Mouse (Mus musculus) embryo, embryonic 10 days (tissue): ENCODE measurements around the gene Col4a1.
A peak's percentile ranks its signal among the peaks of the same experiment; 100 is the strongest.

Experiments used
- DNase-seq: peaks from one replicate; pipeline ENCODE4 v3.0.0-alpha.2; 2015; ENCODE audit warnings: low spot score

The Col4a1 gene

DNA sequence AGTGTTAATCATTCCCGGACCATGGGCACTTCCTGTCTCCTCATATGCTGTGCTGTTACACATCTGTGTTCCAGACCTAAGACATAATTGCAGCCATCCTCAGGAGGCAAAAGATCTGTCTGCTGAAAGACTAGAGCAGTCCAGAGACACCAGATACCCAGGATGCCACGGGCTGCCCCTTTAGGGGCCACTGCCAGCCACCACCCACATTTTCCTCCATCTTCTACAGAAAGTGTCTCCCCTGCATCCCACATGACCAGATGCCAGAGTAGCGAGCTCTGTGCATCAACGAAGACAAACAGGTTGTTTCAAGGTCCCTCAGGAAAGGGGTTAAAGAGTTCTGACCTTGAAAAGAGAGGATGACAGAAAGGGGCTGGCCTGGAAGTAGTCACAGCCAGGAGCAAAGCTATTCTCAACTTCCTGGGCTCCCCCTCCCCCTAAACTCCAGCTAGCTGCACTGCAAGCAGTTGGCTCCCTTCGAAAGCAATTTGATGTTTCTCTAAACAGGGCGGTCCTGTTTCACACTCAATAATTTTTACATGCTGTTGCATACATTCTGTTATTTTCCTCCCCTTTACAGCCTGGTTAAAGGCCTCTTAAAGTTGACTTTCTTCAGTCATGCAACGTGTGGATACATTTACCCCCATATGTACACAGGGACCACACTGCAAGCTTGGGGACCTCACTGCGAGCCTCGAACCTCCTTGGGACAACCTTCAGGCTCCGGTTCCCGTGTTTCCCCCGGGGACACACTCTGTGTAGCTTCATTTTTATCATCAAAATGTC lies 13.9 kb downstream of the Col4a1 start:
- peak; percentile 69 for DNase-seq

GRCm38 (mm10) chr8:11297141-11297838 lies 15.3 kb downstream of the Col4a1 start:
- no peak for DNase-seq

DNA sequence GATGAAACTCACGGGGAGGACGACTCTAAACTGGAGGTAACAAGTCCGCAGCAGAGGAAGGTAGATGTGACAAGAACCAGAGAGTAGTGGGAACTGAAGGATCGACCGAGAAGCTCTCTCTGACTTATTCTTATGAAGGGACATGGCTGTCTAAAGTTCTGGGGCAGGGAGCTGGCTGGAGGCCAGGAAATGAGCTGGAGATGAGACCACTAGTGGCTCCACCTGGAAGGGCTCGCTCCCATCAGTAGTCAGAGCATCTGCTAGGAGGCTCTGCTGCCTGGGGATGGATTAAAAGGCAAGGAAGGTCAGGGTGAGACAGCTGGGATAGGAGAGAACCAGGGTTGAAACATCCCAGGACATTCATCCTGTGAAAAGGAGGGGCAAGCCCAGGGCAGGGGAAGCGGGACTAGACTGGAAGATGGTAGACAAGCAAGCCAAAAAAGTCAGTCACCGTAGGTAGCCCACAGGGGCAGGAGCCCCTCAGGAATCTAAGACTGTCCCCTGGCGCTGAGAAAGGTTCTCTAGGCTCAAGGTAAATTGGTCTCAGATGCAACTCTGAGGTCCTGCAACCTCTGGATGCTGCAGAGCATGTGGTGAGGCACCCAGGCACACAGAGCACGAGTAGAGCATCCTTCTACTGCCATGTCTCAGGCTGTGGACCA lies 16.2 kb downstream of the Col4a1 start:
- DNase-seq = no peak

DNA sequence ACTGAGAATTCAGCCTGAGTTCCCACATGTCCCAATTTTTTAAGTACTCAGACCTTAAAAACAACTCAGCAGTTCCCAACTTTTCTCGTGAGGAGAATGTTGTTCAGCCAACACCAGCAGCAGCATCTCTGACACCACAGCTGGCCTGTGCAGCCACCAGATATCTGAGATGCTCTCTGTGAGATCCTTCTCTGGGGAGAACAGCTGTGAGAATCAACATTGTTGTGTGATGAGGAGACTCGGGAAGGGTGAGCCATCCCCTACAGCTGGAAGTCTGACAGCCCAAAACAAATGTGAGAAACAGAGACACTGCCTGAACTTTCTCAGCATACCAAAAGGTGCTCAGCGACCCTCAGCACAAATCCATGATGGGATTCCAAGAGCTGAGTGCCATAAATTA lies 20.0 kb downstream of the Col4a1 start:
- no peak for DNase-seq

- no peak for DNase-seq
Measured at GRCm38 (mm10) chr8:11290533-11290932, 22.1 kb downstream of the Col4a1 start.

GRCm38 (mm10) chr8:11288286-11288685 lies 24.3 kb downstream of the Col4a1 start:
- no peak for DNase-seq

GRCm38 (mm10) chr8:11287139-11287538 lies 25.5 kb downstream of the Col4a1 start:
- DNase-seq = no peak

DNA sequence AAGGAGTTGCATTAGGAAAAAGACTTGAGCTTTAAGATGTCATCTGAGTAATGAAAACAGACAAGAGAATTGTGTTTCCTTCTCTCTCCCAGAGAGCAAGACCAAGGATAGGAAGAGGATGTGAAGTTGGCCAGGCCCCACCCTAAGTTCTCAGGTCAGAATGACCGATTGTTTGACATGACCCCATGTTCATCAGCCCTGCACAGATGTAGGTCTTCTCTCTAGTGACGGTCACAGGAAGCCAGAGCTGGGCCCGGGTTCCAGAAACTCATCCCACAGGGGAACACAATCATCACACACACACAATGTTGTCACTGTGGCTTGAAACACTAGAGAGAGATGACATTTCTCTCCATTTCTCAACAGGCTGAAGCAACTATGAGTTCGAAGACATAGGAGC lies 27.2 kb downstream of the Col4a1 start:
- DNase-seq = no peak

DNA sequence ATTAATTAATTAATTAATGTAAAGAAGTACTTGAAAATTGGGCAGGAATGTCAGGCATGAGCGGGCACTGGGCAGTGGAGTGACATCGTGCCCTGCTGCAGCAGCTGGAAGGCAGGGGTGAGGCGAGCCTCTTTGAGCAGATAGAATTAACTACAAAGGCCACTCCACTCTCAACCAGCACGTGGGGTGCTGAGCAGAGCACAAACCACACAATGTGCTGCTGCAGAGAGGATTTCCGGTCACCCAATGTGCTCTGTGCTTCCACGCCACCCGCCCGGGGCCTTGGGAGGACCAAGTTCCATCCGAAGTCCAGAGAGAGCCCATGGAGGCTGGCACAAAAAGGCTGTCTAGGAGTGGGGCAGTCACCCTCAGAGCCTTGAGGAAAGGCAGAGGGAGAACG lies 29.4 kb downstream of the Col4a1 start:
- no peak for DNase-seq

DNA sequence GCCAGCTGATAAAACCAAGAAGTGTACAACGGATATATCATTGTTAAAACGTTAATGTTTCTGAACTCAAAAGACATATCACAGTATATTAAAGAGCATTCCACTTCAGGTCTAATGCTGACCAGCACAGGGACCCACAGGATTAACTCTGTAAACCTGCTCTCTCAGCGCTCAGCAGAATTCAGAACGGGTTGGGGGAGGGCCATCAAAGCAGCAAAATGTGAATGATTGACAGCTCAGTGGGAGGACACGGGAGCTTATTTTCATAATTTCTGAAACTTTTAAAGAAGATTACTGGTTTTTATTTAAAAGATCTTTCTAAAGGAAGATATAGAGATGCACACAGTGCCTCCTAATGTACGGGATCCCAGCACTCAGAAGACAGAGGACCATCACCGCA lies 29.9 kb downstream of the Col4a1 start:
- no peak for DNase-seq

DNA sequence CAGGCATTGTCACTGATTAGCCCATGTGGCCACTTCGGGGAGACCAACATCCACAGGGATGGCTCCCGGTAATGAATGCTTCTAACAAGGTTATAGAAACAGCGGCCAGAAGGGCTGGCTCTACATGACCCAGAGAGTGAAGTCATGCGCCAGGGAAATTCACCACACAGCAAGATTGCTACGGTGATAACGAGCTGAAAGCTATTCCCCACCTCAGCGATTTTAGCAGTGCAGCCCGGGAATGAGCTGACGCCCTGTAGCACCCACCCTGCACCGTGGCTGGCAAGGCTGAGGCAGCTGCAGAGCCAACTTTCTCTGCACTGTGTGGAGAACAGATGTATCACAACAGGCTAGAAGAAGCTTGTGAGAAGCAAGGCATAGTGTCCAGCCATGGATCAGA lies 30.5 kb downstream of the Col4a1 start:
- no peak for DNase-seq

DNA sequence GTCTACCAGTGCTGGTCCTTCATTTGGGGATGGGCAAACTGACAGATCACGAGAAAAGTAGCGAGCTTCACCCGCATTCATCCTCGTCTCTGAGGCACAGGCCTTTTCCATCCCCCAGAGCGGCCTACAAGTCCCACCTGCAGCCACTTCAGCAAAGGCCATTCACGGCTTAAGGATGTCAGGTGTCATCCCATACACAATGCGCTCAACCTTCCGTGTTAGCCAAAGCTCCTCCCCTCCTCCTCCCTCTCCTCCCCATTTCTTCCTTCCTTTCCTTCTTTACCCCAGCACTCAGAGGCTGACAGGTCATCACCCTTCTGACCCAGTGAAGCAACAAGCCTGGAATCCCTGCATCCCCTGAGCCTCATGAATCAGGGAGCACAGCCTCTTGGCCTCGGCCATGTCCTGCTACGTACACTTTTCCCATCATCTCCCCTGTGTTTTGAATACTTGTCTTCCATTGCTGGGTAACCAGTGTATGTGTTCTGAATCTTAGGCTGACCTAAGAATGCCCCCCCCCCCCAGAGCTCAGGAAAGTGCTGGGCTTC lies 31.8 kb downstream of the Col4a1 start:
- no peak for DNase-seq

- DNase-seq = peak; percentile 51
Measured at GRCm38 (mm10) chr8:11279296-11279826, 33.3 kb downstream of the Col4a1 start.

- DNase-seq = no peak
Measured at GRCm38 (mm10) chr8:11278101-11278611, 34.5 kb downstream of the Col4a1 start.

- DNase-seq = no peak
Measured at GRCm38 (mm10) chr8:11277602-11278051, 35.0 kb downstream of the Col4a1 start.

- DNase-seq = no peak
Measured at GRCm38 (mm10) chr8:11276286-11276685, 36.3 kb downstream of the Col4a1 start.

DNA sequence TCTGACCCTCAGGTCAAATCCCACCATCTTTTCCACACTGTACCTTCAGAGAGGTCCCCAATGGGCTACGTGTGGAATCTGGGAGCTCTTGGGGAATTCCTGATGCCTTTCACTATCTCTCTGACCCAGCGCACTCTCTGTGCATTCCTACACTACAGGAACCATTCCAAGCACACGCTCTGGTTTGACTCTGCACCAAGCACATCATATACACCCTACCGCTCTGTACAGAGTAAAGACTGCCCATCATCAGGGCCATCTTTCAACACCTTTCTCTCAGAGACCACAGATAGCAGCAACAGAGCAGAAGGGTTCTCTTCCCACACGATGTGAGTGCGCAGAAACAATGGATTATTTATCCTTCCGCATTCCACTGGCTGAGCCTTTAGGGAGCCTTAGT lies 38.2 kb downstream of the Col4a1 start:
- no peak for DNase-seq

GRCm38 (mm10) chr8:11273506-11274158 lies 39.0 kb downstream of the Col4a1 start:
- DNase-seq = no peak

- DNase-seq = no peak
Measured at GRCm38 (mm10) chr8:11272205-11272604, 40.4 kb downstream of the Col4a1 start.

- no peak for DNase-seq
Measured at GRCm38 (mm10) chr8:11270826-11271225, 41.8 kb downstream of the Col4a1 start.

DNA sequence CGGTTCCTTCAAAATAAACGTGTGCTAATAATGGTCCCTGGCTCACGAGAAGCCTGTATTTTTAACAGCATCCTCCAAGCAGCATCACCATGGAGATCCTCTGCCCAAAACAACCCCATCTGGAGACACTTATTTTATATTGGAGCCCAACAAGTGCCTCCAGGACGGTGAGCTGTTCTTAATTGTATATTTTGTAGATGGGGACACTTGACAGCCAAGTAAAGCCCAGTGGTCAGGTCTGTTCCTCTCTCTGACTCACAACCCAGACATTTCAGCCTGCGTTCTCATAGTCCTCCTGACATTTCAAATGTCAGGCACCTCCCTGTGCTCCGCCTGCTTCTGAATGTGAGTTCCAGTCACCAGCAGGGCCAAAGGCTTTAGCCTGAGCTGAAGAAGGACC lies 43.9 kb downstream of the Col4a1 start:
- no peak for DNase-seq

DNA sequence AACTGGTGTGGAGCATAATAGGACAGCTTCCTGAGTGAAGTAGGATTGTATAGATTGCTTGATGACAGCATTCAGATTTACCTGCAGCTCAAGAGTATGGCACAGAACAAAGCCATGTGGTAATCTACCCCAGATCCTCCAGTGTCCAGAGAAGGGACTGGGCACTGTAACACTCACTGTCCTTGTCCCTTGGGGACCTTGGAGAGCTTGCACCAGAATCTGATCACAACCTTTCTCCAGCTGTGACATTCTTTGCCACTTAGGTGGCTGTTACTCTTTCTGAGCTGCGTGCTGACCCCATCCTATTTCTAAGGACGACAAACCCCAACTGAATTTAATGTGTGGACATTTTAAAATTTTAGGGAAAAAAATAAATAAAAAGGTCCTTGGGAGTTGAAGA lies 46.2 kb downstream of the Col4a1 start:
- DNase-seq = no peak
